Mouse (Mus musculus) Patski (cell line): ENCODE data around the gene Pvalb. TPM values are rescaled to one million over a fixed set of nuclear protein-coding genes. Genes with fewer than 3 reads are reported as not detected.

Experiments used
- ATAC-seq: fragments of 100-300 bp; one replicate; pipeline ENCODE4 v1.8.0; 2021
- CTCF ChIA-PET: fragments of 350-600 bp; sonication (Branson Sonifier 250); formaldehyde crosslinking; loops from one replicate; lab custom pipeline; 2022; ENCODE audit warnings: inconsistent platforms; lab: Charles Lee
- POLR2A ChIA-PET: fragments of 350-600 bp; sonication (Branson Sonifier 250); formaldehyde crosslinking; loops from one replicate; lab custom pipeline; 2022; ENCODE audit warnings: antibody characterized with exemption, inconsistent platforms; lab: Charles Lee
- DNase-seq: peaks from one replicate; pipeline ENCODE4 v3.0.0-alpha.2; 2011; ENCODE audit warnings: low read depth, low spot score
- H3K27me3 ChIP-seq: fragments of 371-371 bp; one replicate; pipeline ENCODE4 v1.5.1; 2021
- CTCF ChIP-seq: fragments of 100-300 bp; IDR thresholded peaks from one replicate; pipeline ENCODE4 v1.5.1; 2021
- in situ Hi-C: fragments of 300-500 bp; cut with MboI; formaldehyde crosslinking; loops from 3 replicates; pipeline ENCODE4 v1.11.1; 2018; ENCODE audit warnings: low pct_unique_long_range_greater_than_20kb, mixed read lengths
- polyA plus RNA-seq: library from polyadenylated mRNA; unstranded; gene quantifications from one replicate; pipeline ENCODE4 v1.2.3, GENCODE M21; 2021

Pvalb gene
- polyA plus RNA-seq, 1 experiment from 2014 or later = not detected

- in situ Hi-C loops = loop anchor here (5.0 kb wide), 2 partner anchors 68 to 353 kb away; partner anchors contain the start of gene C1qtnf6
- DNase-seq = no peak
- no peak for ATAC-seq
- POLR2A ChIA-PET = no interaction called here
- CTCF ChIA-PET = interaction anchor here (0.7 to 3.7 kb wide), 3 partner anchors 9 to 32 kb away, joined by 3 to 13 read pairs (median 3); partner anchors contain the start of gene Pvalb
- TF ChIP-seq CTCF = no peak
- peaks cover 21% of the 10 kb centered on the region for H3K27me3 ChIP-seq
Measured at GRCm38 (mm10) chr15:78179775-78180174, 26.4 kb downstream of the Pvalb start.

- no peak for TF ChIP-seq CTCF
- ATAC-seq (peak; percentile 27), DNase-seq (no peak)
- ChIA-PET POLR2A (no interaction called here), CTCF (interaction anchor here (0.8 to 3.7 kb wide), 6 partner anchors 10 to 244 kb away, joined by 3 to 15 read pairs (median 4); partner anchors contain the start of gene Pvalb)
- peaks cover 13% of the 10 kb centered on the region for H3K27me3 ChIP-seq
- in situ Hi-C loops = no loop called here
Measured at GRCm38 (mm10) chr15:78178397-78178796, 27.8 kb downstream of the Pvalb start.

- ATAC-seq = no peak
- ChIA-PET CTCF (interaction anchor here (1.9 to 3.7 kb wide), 4 partner anchors 11 to 63 kb away, joined by 4 to 15 read pairs (median 9); partner anchors contain the start of gene Pvalb), POLR2A (interaction anchor here (0.7 kb wide), 1 partner anchor 389 kb away, joined by 3 read pairs; no protein-coding TSS in a partner anchor)
- peaks cover 6% of the 10 kb centered on the region for H3K27me3 ChIP-seq
- TF ChIP-seq CTCF = no peak
- no peak for DNase-seq
- in situ Hi-C loops = no loop called here
Measured at GRCm38 (mm10) chr15:78177257-78177656, 28.9 kb downstream of the Pvalb start.

GRCm38 (mm10) chr15:78174887-78175245, 31.3 kb downstream of the Pvalb start:
- no peak for DNase-seq
- CTCF ChIA-PET = no interaction called here
- TF ChIP-seq CTCF = no peak
- H3K27me3 ChIP-seq = no peaks in the 10 kb centered on the region
- in situ Hi-C loops = loop anchor here (5.0 kb wide), 1 partner anchor 243 kb away; no protein-coding TSS in a partner anchor
- POLR2A ChIA-PET = no interaction called here
- ATAC-seq = no peak

- CTCF ChIA-PET = interaction anchor here (0.9 kb wide), 1 partner anchor 65 kb away, joined by 4 read pairs; no protein-coding TSS in a partner anchor
- no peak for TF ChIP-seq CTCF
- ATAC-seq (peak; percentile 97), DNase-seq (peak; percentile 99)
- POLR2A ChIA-PET = interaction anchor here (0.9 kb wide), 1 partner anchor 9 kb away, joined by 3 read pairs; no protein-coding TSS in a partner anchor
- no peaks in the 10 kb centered on the region for H3K27me3 ChIP-seq
- in situ Hi-C loops = loop anchor here (5.0 kb wide), 1 partner anchor 242 kb away; no protein-coding TSS in a partner anchor
Measured at GRCm38 (mm10) chr15:78173972-78174886, 32.0 kb downstream of the Pvalb start, which contains the start of gene Ift27. Ift27 (minus strand) TSS chr15:78174107.

- no peak for ATAC-seq
- POLR2A ChIA-PET = interaction anchor here (0.9 kb wide), 1 partner anchor 10 kb away, joined by 3 read pairs; no protein-coding TSS in a partner anchor
- no peaks in the 10 kb centered on the region for H3K27me3 ChIP-seq
- no peak for TF ChIP-seq CTCF
- in situ Hi-C loops = loop anchor here (5.0 kb wide), 1 partner anchor 241 kb away; no protein-coding TSS in a partner anchor
- CTCF ChIA-PET = interaction anchor here (0.9 kb wide), 1 partner anchor 66 kb away, joined by 4 read pairs; no protein-coding TSS in a partner anchor
- no peak for DNase-seq
Measured at GRCm38 (mm10) chr15:78172899-78173817, 33.0 kb downstream of the Pvalb start.

- no peak for DNase-seq
- TF ChIP-seq CTCF = no peak
- no peaks in the 10 kb centered on the region for H3K27me3 ChIP-seq
- ATAC-seq = no peak
- CTCF ChIA-PET = no interaction called here
- POLR2A ChIA-PET = no interaction called here
- in situ Hi-C loops = loop anchor here (5.0 kb wide), 1 partner anchor 240 kb away; no protein-coding TSS in a partner anchor
Measured at GRCm38 (mm10) chr15:78172256-78172898, 33.8 kb downstream of the Pvalb start.

GRCm38 (mm10) chr15:78171651-78172050, 34.5 kb downstream of the Pvalb start:
- in situ Hi-C loops = loop anchor here (5.0 kb wide), 1 partner anchor 239 kb away; no protein-coding TSS in a partner anchor
- ChIA-PET CTCF (interaction anchor here (0.8 kb wide), 1 partner anchor 68 kb away, joined by 3 read pairs; no protein-coding TSS in a partner anchor), POLR2A (no interaction called here)
- H3K27me3 ChIP-seq = no peaks in the 10 kb centered on the region
- TF ChIP-seq CTCF = no peak
- ATAC-seq (no peak), DNase-seq (no peak)

- ChIA-PET CTCF (interaction anchor here (1.1 kb wide), 1 partner anchor 9 kb away, joined by 3 read pairs; no protein-coding TSS in a partner anchor), POLR2A (interaction anchor here (0.6 kb wide), 1 partner anchor 264 kb away, joined by 3 read pairs; no protein-coding TSS in a partner anchor)
- in situ Hi-C loops = loop anchor here (5.0 kb wide), 1 partner anchor 238 kb away; no protein-coding TSS in a partner anchor
- DNase-seq = no peak
- H3K27me3 ChIP-seq = no peaks in the 10 kb centered on the region
- no peak for ATAC-seq
- TF ChIP-seq CTCF = no peak
Measured at GRCm38 (mm10) chr15:78170708-78171107, 35.5 kb downstream of the Pvalb start.
